Mouse (Mus musculus) inflammation-experienced regulatory T-cells, adult 6 months (primary cell): Measurements from ENCODE around the gene Mttp. TPM values are rescaled to one million over a fixed set of nuclear protein-coding genes. Genes with fewer than 3 reads are reported as not detected.

Source experiments
- ATAC-seq: one replicate; pipeline ENCODE4 v1.8.0; 2017
- polyA plus RNA-seq, 3 experiments: library from polyadenylated mRNA; unstranded; fragments of 100-300 nt; shearing (Covaris generic); gene quantifications; one replicate each; pipeline ENCODE4 v1.2.1; 2017

Mttp gene
- polyA plus RNA-seq, 3 experiments from 2014 or later: 2.8 to 7.3 (median 2.9) TPM

DNA sequence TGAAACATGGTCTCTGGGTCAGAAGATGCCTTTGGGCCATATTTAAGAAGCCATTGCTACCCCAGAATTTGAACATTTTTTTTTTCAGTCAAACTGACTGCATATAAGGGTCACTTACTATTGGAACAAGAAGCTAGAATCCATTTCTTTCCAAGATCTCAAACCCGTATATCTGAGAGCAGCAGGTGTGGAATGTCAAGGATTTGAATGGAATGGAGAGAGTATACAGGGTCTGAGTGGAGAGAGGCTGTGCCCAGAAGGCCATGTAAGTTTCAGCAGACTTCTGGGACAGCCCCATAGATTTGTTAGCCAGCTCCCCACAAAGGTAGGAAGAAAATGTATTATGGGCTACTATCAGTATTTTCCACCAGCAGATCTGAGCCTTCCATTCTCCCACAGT, 66.1 kb downstream of the Mttp start:
- ATAC-seq: no peak

GRCm38 (mm10) chr3:138077476-138078340, 67.1 kb downstream of the Mttp start:
- ATAC-seq: no peak

DNA sequence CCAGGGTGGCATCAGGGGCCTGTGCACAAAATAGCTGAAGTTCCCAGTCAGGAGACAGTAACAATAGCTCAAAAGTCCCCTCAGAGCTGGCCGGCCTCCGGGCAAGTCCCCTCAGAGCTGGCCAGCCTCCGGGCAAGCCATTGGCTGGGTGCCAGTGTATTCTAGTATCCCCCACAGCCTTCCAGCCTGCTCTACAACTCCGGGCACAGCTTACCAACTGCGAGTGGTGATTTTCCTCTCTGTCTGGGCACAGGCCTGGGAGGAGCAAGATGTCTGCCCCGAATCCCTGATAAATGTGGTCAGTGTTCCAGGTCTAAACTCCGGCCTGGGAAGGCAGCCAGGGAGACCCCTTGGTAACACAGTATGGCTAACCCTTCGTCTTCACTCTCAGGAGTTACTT, 69.6 kb downstream of the Mttp start:
- ATAC-seq: no peak

GRCm38 (mm10) chr3:138074214-138074613, 70.6 kb downstream of the Mttp start:
- ATAC-seq: no peak

DNA sequence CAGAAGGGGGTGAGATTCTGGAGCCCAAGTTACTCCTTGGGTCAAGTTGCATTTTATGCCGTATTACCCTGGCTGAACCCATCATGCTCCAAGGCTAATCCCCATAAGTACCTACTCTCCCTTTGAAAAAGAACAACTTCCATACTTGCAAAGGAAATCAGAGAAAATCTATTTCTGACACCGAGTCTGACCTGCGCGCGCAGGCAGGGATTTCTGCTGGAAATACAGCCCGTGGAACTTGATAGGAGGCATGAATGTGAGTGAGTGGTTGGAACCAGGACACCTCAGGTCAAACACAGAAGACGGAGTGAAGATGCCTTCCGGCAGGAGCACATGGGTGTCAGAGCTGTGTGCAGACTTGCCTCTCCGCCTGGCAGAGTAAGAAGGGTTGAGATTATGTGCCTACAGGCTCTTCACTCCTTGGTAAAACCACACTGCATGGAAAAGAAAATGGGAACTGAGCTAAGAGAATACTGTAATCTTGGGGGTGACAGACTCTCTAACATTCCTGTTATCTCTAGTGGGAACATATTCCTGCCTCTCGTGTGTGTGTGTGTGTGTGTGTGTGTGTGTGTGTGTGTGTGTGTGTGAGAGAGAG, 73.2 kb downstream of the Mttp start:
- ATAC-seq: no peak

DNA sequence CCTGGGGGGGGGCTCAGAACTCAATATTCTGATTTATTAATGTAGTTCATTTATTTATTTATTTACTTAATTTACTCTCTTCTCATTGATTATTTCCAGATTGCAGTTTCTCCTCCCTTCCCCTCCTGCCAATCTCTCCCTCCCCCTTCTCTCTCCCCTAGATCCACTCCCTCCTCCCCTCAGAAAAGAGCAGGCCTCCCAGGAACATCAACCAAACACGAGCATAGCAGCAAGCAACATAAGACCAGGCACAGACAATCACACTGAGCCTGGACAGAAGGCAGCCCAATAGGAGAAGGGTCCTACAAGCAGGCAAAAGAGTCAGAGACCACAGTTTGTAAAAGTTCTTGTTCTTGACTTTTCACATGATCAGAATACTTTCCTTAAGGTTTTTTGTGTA, 73.8 kb downstream of the Mttp start:
- no peak for ATAC-seq

GRCm38 (mm10) chr3:138069756-138070511, 74.8 kb downstream of the Mttp start:
- no peak for ATAC-seq

GRCm38 (mm10) chr3:138068103-138068502, 76.7 kb downstream of the Mttp start:
- no peak for ATAC-seq

- ATAC-seq: no peak
These were observed 77.5 kb downstream of the Mttp start, which contains the start of gene Gm5105 for GRCm38 (mm10) chr3:138067288-138067687. TSS of gene Gm5105 (minus strand) at chr3:138067388.

DNA sequence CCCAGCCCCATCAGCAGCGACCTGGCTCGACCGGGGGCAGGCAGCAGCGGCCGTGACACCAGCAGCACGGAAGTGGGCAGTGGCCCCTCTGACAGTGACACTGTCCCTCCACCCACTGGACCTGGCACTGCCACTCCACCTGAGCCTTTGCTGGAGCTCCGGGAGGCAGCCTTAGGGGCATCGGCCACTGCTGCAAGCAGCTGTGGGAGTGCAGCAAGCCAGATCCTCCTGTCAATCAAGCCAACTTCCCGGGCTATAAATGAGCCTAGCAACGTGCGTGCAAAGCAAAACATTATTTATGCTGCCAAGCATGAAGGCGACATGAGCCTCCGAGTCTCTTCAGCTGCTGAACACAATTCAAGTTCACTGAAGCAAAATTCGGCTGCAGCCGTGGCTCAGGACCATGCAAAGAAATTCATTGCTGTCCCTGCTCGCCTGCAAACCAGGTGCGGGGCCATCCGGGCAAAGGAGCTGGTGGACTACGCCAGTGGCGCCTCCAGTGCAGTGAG, 78.4 kb downstream of the Mttp start:
- ATAC-seq: no peak

- ATAC-seq: no peak
These were observed 78.8 kb downstream of the Mttp start for GRCm38 (mm10) chr3:138065930-138066329.

- ATAC-seq: no peak
These were observed 79.8 kb downstream of the Mttp start, which contains the start of gene 1110002E22Rik for GRCm38 (mm10) chr3:138064732-138065645. TSS of gene 1110002E22Rik (plus strand) at chr3:138065052.

DNA sequence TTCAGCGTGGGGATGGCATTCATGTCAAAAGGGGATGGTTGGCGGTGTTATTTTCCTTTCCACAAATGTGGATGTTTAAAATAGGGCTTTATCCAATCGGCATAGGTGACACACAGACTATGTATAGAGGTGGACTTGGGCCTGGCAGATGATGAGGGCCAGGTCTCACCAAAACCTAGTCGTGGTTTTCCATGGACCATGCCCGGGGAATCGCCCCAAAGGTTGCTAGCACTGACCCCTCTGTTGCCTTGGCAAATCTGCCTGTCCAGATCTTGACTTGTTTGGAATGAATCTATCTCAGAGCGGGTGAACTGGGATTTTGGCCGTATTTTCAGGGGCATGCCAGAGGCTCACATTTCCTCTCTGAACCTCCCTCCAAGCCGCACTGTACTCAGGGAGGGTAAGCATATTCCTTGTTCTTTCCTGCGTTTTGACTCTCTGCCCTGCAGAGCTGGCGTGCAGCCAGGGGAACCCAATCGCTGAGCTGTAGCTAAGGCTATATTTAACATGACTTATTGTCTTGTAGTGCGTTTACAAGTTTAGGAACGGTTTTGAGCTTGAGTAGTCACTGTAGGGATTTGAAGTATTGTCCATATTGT, 80.9 kb downstream of the Mttp start:
- no peak for ATAC-seq

DNA sequence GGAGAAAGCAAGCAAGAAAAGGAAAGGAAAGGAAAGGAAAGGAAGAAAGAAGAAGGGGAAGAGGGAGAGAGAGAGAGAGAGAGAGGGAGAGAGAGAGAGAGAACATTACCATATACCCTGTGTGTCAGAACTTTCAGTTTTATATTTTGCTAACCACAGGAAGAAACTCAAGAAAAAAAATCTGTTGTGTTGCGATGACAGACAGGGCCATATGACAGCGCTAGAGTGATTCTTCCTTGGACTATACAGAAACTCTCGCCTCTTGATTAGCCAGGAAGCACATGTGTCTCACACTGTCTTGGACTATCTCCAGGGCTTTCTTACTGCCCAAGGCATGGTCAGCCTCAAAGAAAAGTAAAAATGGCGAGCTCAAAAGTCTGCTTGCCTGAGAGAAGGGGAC, 82.1 kb downstream of the Mttp start:
- no peak for ATAC-seq

- no peak for ATAC-seq
These were observed 83.4 kb downstream of the Mttp start for GRCm38 (mm10) chr3:138061205-138061911.

- ATAC-seq: no peak
These were observed 84.3 kb downstream of the Mttp start for GRCm38 (mm10) chr3:138060429-138060828.

- ATAC-seq: no peak
These were observed 86.5 kb downstream of the Mttp start for GRCm38 (mm10) chr3:138058226-138058625.

DNA sequence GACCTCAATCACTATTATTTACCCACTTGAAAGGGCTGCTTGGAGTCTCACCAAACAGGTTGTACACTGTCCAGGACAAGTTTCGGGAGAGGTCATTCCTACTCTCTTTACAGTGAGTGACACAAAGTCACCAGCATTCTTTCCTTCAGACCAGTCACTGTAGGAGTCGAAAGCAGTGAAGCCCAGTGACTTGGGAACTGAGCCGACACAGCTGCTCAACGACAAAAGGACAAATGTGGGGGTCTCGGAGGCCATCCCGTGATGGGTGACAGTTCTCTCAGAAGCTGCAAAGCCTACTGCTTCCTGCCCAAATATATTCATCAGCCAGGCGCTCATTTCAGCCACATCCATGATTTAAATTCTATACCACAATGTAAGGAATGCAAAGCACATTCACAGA, 87.8 kb downstream of the Mttp start:
- no peak for ATAC-seq

DNA sequence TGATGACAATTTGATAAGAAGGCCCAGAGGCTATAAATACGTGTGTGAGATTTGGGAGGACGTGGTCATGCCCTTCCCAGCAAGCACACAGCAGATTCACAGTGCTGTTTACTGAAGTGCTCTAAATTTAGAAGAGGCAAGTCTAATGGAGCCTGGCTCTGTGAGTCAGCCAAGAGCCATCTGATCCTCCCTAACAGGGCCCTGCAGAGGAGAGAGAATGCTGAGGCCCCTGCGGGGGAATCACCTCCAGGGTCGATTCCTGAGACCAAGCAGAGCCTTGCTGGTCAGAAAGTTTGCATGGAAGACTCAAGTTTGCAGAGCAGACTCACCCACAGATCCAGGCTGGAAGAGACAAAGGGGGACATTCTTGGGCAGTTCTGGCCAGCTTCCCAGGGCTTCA, 90.8 kb downstream of the Mttp start:
- no peak for ATAC-seq

DNA sequence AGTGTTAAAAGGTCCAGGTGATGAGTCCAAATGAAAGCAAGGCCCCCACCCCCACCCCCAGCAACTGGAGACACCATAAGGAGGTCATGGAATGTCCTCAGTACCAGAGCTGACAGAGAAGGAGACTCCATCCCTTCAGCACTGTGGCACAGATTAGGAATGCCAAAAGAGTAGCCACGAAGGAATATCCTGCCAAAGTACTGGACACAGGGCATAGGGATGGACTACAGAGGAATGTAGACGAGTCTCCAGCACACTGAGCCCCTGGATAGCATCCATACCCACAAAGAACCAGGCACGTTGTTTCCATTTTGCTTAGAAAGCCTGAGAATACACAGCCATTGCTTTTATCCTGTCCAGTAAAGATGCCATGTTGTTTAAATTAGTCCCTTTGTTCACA, 93.3 kb downstream of the Mttp start:
- ATAC-seq: no peak

DNA sequence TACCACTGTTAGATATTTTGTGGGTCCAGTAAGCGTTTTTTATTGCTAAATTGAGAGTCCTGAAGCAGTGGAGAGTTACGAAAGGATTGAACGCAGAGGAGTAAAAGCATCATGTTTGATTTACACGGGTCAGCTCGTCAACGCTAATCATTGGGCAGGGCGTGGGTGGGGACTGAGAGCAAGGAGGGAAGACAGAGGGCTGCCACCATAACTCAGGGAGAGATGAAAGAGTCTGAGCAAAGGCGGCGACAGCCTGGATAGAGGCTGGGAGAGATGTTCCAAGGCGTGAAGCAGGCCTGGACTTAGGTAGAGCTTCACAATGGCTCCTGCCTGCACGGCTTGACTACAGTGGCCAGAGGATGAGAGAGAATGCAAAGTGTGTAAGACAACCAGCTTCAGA, 94.0 kb downstream of the Mttp start:
- no peak for ATAC-seq
